Mouse (Mus musculus): ENCODE data around the gene Gm20604. TPM values are rescaled to one million over a fixed set of nuclear protein-coding genes. Genes with fewer than 3 reads are reported as not detected.

Gm20604 gene
- polyA plus RNA-seq, 1 experiment = 14.2 TPM

- no peak overlapping the region for H3K9ac ChIP-seq (ENCODE audit: low read depth, poor library complexity, severe bottlenecking)
- peak overlapping the region; percentile 80 for H3K27ac ChIP-seq (ENCODE audit: insufficient read depth, low read length)
- H3K9me3 ChIP-seq (replicated peaks; ENCODE audit: control insufficient read depth, insufficient read depth, low read length, poor library complexity, severe bottlenecking) = no peaks in the 10 kb centered on the region
- H3K4me1 ChIP-seq (ENCODE audit: control insufficient read depth, insufficient read depth, low read length) = peaks cover 17% of the 10 kb centered on the region
- no peak for TF ChIP-seq CTCF (IDR thresholded peaks at IDR 0.05; ENCODE audit: low read depth, low read length)
- TF ChIP-seq EP300 (IDR thresholded peaks at IDR 0.05; ENCODE audit: insufficient read depth, low read depth, low read length) = peak; percentile 92
- no peak for TF ChIP-seq POLR2A (IDR thresholded peaks at IDR 0.05; ENCODE audit: insufficient read depth, low read length)
- H3K27me3 ChIP-seq (ENCODE audit: control insufficient read depth, insufficient read depth, low read length, poor library complexity, severe bottlenecking) = no peaks in the 10 kb centered on the region
- no peak overlapping the region for H3K4me3 ChIP-seq (ENCODE audit: low read depth, low read length)
- H3K36me3 ChIP-seq (ENCODE audit: control insufficient read depth, insufficient read depth, low read length, poor library complexity, severe bottlenecking) = no peaks in the 10 kb centered on the region
These were observed 51.5 kb downstream of the Gm20604 start for GRCm38 (mm10) chr12:102706833-102707463.

- no peaks in the 10 kb centered on the region for H3K27me3 ChIP-seq (ENCODE audit: control insufficient read depth, insufficient read depth, low read length, poor library complexity, severe bottlenecking)
- H3K9ac ChIP-seq (ENCODE audit: low read depth, poor library complexity, severe bottlenecking) = peak overlapping the region; percentile 80
- H3K27ac ChIP-seq (ENCODE audit: insufficient read depth, low read length) = peak overlapping the region; percentile 80
- no peaks in the 10 kb centered on the region for H3K9me3 ChIP-seq (replicated peaks; ENCODE audit: control insufficient read depth, insufficient read depth, low read length, poor library complexity, severe bottlenecking)
- H3K4me1 ChIP-seq (ENCODE audit: control insufficient read depth, insufficient read depth, low read length) = peaks cover 14% of the 10 kb centered on the region
- no peak for TF ChIP-seq CTCF (IDR thresholded peaks at IDR 0.05; ENCODE audit: low read depth, low read length)
- no peak for TF ChIP-seq POLR2A (IDR thresholded peaks at IDR 0.05; ENCODE audit: insufficient read depth, low read length)
- TF ChIP-seq EP300 (IDR thresholded peaks at IDR 0.05; ENCODE audit: insufficient read depth, low read depth, low read length) = no peak
- no peak overlapping the region for H3K4me3 ChIP-seq (ENCODE audit: low read depth, low read length)
- H3K36me3 ChIP-seq (ENCODE audit: control insufficient read depth, insufficient read depth, low read length, poor library complexity, severe bottlenecking) = no peaks in the 10 kb centered on the region
These were observed 52.4 kb downstream of the Gm20604 start for GRCm38 (mm10) chr12:102705906-102706640.

DNA sequence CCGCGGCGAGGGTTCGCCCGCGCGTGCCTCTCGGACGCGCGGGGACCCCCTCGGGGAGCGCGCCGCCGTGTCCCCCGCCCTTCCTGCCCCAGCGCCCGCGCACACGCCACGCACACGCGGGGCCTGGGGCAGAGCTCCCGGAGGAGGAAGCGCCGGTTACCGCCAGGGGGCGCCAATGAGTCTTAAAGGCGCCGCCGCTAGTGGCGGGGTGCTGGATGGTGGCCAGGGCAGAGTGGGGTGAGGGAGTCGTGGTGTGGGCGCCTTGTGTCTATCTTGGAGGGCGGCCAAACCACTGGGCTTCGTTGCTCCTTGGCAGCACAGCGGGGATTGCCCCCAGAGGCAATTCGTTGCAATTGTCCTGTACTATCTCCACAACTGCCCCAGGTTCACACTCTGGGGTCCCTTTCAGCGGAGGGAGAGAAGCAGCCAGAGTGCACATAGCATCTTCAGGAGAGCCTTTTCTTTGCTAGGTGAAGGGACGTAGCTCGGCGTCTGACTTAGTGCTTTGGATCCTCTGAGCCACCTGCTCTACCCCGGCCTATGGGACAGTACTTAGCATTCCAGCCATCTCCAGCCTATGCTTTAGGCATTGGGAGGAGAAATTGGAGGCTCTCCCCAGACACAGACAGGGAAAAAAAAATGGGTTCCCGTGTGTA, 53.1 kb downstream of the Gm20604 start:
- Histone ChIP-seq H3K9me3 (replicated peaks; ENCODE audit: control insufficient read depth, insufficient read depth, low read length, poor library complexity, severe bottlenecking) (no peaks in the 10 kb centered on the region), H3K27me3 (ENCODE audit: control insufficient read depth, insufficient read depth, low read length, poor library complexity, severe bottlenecking) (no peaks in the 10 kb centered on the region), H3K36me3 (ENCODE audit: control insufficient read depth, insufficient read depth, low read length, poor library complexity, severe bottlenecking) (no peaks in the 10 kb centered on the region), H3K27ac (ENCODE audit: insufficient read depth, low read length) (peak overlapping the region; percentile 80), H3K4me1 (ENCODE audit: control insufficient read depth, insufficient read depth, low read length) (peaks cover 12% of the 10 kb centered on the region), H3K9ac (ENCODE audit: low read depth, poor library complexity, severe bottlenecking) (peak overlapping the region; percentile 80), H3K4me3 (ENCODE audit: low read depth, low read length) (peak overlapping the region; percentile 75)
- TF ChIP-seq CTCF (IDR thresholded peaks at IDR 0.05; ENCODE audit: low read depth, low read length) = peak; percentile 52
- TF ChIP-seq POLR2A (IDR thresholded peaks at IDR 0.05; ENCODE audit: insufficient read depth, low read length) = no peak
- TF ChIP-seq EP300 (IDR thresholded peaks at IDR 0.05; ENCODE audit: insufficient read depth, low read depth, low read length) = no peak

DNA sequence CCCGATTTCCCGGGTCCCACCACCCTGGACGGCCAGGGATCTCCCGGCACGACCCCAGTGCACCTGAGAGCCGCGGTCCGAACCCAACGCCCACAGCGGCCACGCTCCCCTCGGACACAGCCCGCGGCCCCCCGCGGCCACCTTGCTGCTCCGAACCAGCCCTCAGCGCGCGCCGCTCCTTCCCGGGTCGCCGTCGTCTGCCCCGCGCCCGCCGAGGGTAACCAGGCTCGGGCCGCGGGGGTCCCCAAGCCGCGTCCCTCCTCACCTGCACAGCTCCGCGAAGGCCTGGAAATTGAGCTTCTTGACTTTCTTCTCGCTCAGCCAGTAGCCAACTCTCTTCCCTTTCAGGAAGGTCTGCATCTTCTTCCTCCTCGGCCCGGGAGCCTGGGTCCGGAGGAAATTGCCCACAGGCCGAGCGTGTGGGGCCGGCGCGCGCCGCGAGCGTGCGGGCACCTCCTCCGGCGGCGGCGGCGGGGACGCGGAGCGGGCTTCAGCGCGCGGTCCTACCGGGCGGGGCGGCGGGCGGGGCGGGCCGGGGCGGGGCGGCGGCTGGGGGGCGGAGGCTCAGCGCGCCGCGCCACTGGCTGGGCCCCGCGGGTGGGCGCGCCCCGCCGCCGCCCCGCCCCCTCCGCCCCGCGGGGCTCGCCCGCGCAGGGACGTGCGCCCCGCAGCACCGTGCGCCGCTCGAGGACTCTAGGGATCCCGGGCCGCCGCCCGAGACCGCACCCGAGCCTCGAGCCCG, 53.8 kb downstream of the Gm20604 start, which contains the start of gene Itpk1:
Gene Itpk1 (minus strand): TSS at position 474 of the 742 bp plus-strand sequence.
- Histone ChIP-seq H3K36me3 (ENCODE audit: control insufficient read depth, insufficient read depth, low read length, poor library complexity, severe bottlenecking) (no peaks in the 10 kb centered on the region), H3K4me1 (ENCODE audit: control insufficient read depth, insufficient read depth, low read length) (peaks cover 14% of the 10 kb centered on the region), H3K27me3 (ENCODE audit: control insufficient read depth, insufficient read depth, low read length, poor library complexity, severe bottlenecking) (no peaks in the 10 kb centered on the region), H3K27ac (ENCODE audit: insufficient read depth, low read length) (peak within 1 kb of the TSS; percentile 80), H3K9ac (ENCODE audit: low read depth, poor library complexity, severe bottlenecking) (peak within 1 kb of the TSS; percentile 80), H3K4me3 (ENCODE audit: low read depth, low read length) (peak within 1 kb of the TSS; percentile 99), H3K9me3 (replicated peaks; ENCODE audit: control insufficient read depth, insufficient read depth, low read length, poor library complexity, severe bottlenecking) (no peaks in the 10 kb centered on the region)
- TF ChIP-seq CTCF (IDR thresholded peaks at IDR 0.05; ENCODE audit: low read depth, low read length) = no peak
- no peak for TF ChIP-seq POLR2A (IDR thresholded peaks at IDR 0.05; ENCODE audit: insufficient read depth, low read length)
- TF ChIP-seq EP300 (IDR thresholded peaks at IDR 0.05; ENCODE audit: insufficient read depth, low read depth, low read length) = no peak

DNA sequence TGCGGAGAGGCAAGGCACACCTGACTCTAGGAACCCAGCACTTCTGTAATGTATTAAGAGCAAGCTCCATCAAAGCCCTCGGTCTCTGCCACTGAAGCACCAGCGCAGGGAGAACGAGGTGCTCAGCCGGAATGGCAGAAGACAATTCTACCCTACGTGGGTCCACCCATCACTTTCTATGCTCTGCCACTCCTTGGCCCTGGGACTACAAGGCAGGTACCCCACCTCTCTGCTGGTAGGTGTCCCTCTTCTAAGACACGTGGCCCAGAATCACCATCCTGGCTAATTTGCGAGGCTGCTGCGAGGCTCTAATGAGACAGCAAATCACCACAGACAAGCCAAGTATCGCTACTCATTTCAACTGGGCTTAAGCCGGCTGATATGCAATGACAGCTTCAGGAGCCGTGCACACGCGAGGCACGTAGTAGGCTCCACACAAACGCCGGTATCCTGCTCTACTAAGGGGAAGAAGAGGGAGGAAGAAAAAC, 54.5 kb downstream of the Gm20604 start:
- H3K36me3 ChIP-seq (ENCODE audit: control insufficient read depth, insufficient read depth, low read length, poor library complexity, severe bottlenecking) = no peaks in the 10 kb centered on the region
- peak overlapping the region; percentile 80 for H3K9ac ChIP-seq (ENCODE audit: low read depth, poor library complexity, severe bottlenecking)
- H3K4me1 ChIP-seq (ENCODE audit: control insufficient read depth, insufficient read depth, low read length) = peaks cover 15% of the 10 kb centered on the region
- no peaks in the 10 kb centered on the region for H3K9me3 ChIP-seq (replicated peaks; ENCODE audit: control insufficient read depth, insufficient read depth, low read length, poor library complexity, severe bottlenecking)
- no peaks in the 10 kb centered on the region for H3K27me3 ChIP-seq (ENCODE audit: control insufficient read depth, insufficient read depth, low read length, poor library complexity, severe bottlenecking)
- H3K4me3 ChIP-seq (ENCODE audit: low read depth, low read length) = peak overlapping the region; percentile 99
- TF ChIP-seq POLR2A (IDR thresholded peaks at IDR 0.05; ENCODE audit: insufficient read depth, low read length) = no peak
- no peak for TF ChIP-seq EP300 (IDR thresholded peaks at IDR 0.05; ENCODE audit: insufficient read depth, low read depth, low read length)
- TF ChIP-seq CTCF (IDR thresholded peaks at IDR 0.05; ENCODE audit: low read depth, low read length) = no peak
- 0 out of 2 replicates have a peak overlapping the region, but pooled peaks have one; percentile 2 for H3K27ac ChIP-seq (ENCODE audit: insufficient read depth, low read length)

All from ES-Bruce4 (cell line).